Mouse (Mus musculus) neural tube, embryonic 12.5 days (tissue): Measurements from ENCODE around the gene Scube2. TPM values are rescaled to one million over a fixed set of nuclear protein-coding genes. Genes with fewer than 3 reads are reported as not detected.

Experiments used
- ATAC-seq: fragments of 200-750 bp; cut with Nextera tagmentation; 2 replicates; pipeline ENCODE4 v1.8.0; 2017; ENCODE audit warnings: low read depth, mild to moderate bottlenecking, moderate TSS enrichment, moderate library complexity; ENCODE audit not compliant: low FRiP score
- H3K27ac ChIP-seq: fragments of 300-500 bp; sonication (generic); 2 replicates; pipeline ENCODE4 v1.5.1; 2016
- H3K27me3 ChIP-seq: fragments of 300-500 bp; sonication (generic); replicated peaks from 2 replicates; pipeline ENCODE4 v1.6.1; 2016; ENCODE audit warnings: mild to moderate bottlenecking
- H3K36me3 ChIP-seq: fragments of 300-500 bp; sonication (generic); 2 replicates; pipeline ENCODE4 v1.6.1; 2016; ENCODE audit warnings: mild to moderate bottlenecking
- H3K4me1 ChIP-seq: fragments of 300-500 bp; sonication (generic); 2 replicates; pipeline ENCODE4 v1.6.1; 2016
- H3K4me2 ChIP-seq: fragments of 300-500 bp; sonication (generic); replicated peaks from 2 replicates; pipeline ENCODE4 v1.6.1; 2016; ENCODE audit warnings: mild to moderate bottlenecking
- H3K4me3 ChIP-seq: fragments of 300-500 bp; sonication (generic); 2 replicates; pipeline ENCODE4 v1.5.1; 2016
- H3K9ac ChIP-seq: fragments of 300-500 bp; sonication (generic); 2 replicates; pipeline ENCODE4 v1.6.1; 2016; ENCODE audit warnings: mild to moderate bottlenecking
- H3K9me3 ChIP-seq: fragments of 300-500 bp; sonication (generic); 2 replicates; pipeline ENCODE4 v1.6.1; 2016; ENCODE audit warnings: mild to moderate bottlenecking
- WGBS: fragments of 180-500 bp; shearing (Covaris S2); methylation state at CpG from one replicate; pipeline ENCODE4 v1.1.7; 2016; 5-methylcytosine and 5-hydroxymethylcytosine counted together
- polyA plus RNA-seq: library from polyadenylated mRNA; unstranded; fragments of >200 nt; fragmentation: Nextera tagmentation; extraction: Ambion mirVana; gene quantifications from 2 replicates; pipeline ENCODE4 v1.2.1, GENCODE M21; 2016

Gene Scube2
- polyA plus RNA-seq, 1 experiment from 2014 or later = 13.1 TPM

DNA sequence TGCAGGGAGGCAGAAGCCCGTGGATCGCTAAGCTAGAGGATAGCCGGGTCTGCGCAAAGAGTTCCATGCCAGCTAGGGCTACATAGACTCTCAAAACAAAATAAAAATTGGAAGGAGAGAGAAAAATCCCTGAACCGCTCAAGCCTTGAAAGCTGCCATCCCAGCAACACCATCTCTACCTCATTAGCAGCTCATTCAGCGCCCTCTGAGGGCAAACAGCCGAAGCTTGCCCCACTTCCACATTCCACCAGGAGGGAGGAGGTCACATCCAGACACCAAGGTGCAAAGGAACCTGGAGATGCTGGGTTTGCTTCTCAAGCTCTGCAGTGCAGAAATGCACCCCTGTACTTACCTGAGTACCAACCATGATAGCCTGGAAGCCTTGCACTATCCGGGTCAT lies 10.6 kb upstream of the Scube2 start:
- ATAC-seq = no peak
- H3K9me3 ChIP-seq = no peaks in the 10 kb centered on the region
- WGBS = 77% methylated on average over 8 of the region's 8 CpGs
- H3K27me3 ChIP-seq = no peaks in the 10 kb centered on the region
- H3K4me2 ChIP-seq = no peak overlapping the region
- H3K4me3 ChIP-seq = no peak overlapping the region
- no peaks in the 10 kb centered on the region for H3K4me1 ChIP-seq
- H3K27ac ChIP-seq = no peak overlapping the region
- H3K36me3 ChIP-seq = no peaks in the 10 kb centered on the region
- no peak overlapping the region for H3K9ac ChIP-seq

DNA sequence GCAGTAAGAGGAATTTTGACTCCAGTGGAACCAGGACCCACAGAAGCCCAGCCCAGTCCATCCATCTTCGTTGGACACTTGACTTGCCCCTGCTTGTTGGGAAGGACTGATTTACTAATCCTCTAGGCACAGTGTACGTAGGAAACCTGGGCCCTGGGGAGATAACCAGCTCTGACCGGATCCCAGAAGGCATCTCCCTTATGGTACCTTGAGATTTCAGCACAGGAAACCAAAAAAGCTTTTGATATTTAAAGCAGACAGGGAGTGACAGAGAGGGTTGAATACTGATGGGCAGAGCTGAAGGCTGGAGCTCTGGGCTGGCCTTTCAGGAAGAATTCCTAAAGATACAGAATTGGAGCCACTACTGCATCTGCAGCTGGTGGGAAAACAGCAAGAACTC lies 10.1 kb upstream of the Scube2 start:
- ATAC-seq = no peak
- no peak overlapping the region for H3K27ac ChIP-seq

DNA sequence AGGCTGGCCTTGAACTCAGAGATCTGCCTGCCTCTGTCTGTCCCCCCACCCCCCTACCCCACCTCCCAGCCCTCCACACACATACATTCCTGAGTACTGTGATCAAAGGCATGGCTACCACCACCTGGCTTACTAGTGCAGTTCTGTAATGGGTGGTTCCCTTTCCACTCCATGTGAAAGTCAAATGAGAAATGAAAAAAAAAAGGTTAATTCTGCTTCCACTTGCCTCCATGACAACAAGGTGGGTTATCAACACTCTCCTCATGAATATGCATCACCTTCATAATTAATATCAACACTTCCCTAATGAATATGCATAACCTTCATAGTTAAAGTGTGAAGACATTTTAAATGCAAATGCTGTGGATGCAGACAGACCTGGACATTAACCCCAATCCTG lies 9.6 kb upstream of the Scube2 start:
- no peak overlapping the region for H3K4me3 ChIP-seq

More for the DNA sequence above, 10.1 kb upstream of the Scube2 start:
- H3K4me2 ChIP-seq = no peak overlapping the region
- no peak overlapping the region for H3K9ac ChIP-seq
- H3K9me3 ChIP-seq = no peaks in the 10 kb centered on the region
- H3K36me3 ChIP-seq = no peaks in the 10 kb centered on the region
- H3K4me3 ChIP-seq = no peak overlapping the region
- 64% methylated on average over 3 of the region's 3 CpGs for WGBS
- no peaks in the 10 kb centered on the region for H3K27me3 ChIP-seq
- no peaks in the 10 kb centered on the region for H3K4me1 ChIP-seq

DNA sequence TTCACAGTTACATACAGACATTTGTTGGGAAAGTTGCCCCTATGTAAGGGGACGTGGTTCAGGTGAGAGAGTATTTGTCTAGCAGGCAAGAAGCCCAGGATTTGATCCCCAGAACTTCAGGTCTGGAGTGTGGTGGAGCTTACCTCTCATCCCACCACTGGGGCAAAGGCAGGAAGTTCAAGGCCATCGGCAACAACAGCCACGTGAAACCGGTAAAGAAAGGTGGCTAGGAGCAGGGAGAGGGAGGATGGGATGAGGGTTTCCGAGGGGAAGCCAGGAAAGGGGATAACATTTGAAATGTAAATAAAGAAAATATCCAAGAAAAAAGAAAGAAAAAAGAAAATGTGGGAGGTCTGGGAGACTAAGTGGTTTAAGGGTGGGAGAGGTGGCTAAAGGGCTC lies 7.7 kb upstream of the Scube2 start:
- H3K36me3 ChIP-seq = no peaks in the 10 kb centered on the region
- no peak overlapping the region for H3K9ac ChIP-seq
- H3K4me1 ChIP-seq = no peaks in the 10 kb centered on the region
- no peaks in the 10 kb centered on the region for H3K27me3 ChIP-seq
- no peak overlapping the region for H3K4me2 ChIP-seq
- no peak for ATAC-seq
- 59% methylated on average over 5 of the region's 5 CpGs for WGBS
- no peak overlapping the region for H3K27ac ChIP-seq
- H3K9me3 ChIP-seq = no peaks in the 10 kb centered on the region
- H3K4me3 ChIP-seq = no peak overlapping the region

More for the DNA sequence above, 9.6 kb upstream of the Scube2 start:
- no peaks in the 10 kb centered on the region for H3K27me3 ChIP-seq
- H3K27ac ChIP-seq = no peak overlapping the region
- no peak overlapping the region for H3K9ac ChIP-seq
- no peak overlapping the region for H3K4me2 ChIP-seq
- no peaks in the 10 kb centered on the region for H3K36me3 ChIP-seq
- no peak for ATAC-seq
- no peaks in the 10 kb centered on the region for H3K9me3 ChIP-seq
- no peaks in the 10 kb centered on the region for H3K4me1 ChIP-seq

DNA sequence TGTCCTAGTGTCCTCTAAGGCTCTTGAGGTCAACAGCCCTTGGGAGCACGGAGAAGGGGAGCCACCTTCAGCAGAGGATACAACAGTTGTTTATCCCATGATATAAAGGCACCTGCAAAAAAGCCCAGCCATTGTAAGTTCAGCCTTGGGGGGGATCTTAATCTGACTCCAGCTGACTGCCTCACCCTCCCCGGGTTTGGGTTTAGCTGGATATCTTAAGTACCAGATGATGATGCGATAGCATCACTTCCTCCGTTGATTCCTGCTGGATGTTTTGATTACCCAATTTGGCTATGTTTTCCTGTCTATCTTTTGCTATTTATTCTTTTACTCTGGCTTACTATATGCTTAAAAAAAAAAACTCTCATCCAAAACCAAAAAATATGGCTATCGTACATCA lies 5.8 kb upstream of the Scube2 start:
- 84% methylated on average over 5 of the region's 5 CpGs for WGBS
- H3K4me1 ChIP-seq = peaks cover 13% of the 10 kb centered on the region
- no peak overlapping the region for H3K4me2 ChIP-seq
- ATAC-seq = no peak
- no peaks in the 10 kb centered on the region for H3K36me3 ChIP-seq
- no peak overlapping the region for H3K27ac ChIP-seq
- H3K9me3 ChIP-seq = no peaks in the 10 kb centered on the region
- H3K27me3 ChIP-seq = no peaks in the 10 kb centered on the region
- no peak overlapping the region for H3K4me3 ChIP-seq
- H3K9ac ChIP-seq = no peak overlapping the region

DNA sequence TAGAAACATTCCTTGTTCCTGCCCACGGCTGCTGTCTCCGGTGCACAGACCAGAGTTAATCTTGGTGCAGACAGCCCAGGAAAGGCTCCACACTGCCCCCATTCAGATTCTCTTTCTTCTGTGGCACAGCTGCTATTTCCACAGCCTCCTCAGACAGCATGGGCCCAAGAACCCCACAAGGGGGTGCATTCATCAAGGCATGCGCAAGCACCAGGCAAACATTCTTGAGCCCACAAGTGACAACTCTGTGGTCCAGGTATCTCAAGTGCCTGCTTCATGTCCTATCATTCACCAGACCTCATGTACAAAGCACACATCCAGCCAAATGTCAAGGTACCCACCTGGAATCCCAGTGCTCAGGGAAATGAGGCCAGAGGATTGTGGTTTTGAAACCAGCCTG lies 3.0 kb upstream of the Scube2 start:
- 15% methylated on average over 3 of the region's 3 CpGs for WGBS
- no peak overlapping the region for H3K4me2 ChIP-seq
- H3K9ac ChIP-seq = no peak overlapping the region
- H3K4me3 ChIP-seq = no peak overlapping the region
- no peaks in the 10 kb centered on the region for H3K36me3 ChIP-seq
- no peak for ATAC-seq
- peaks cover 7% of the 10 kb centered on the region; the same call in 1 of the 2 replicates for H3K27me3 ChIP-seq
- no peaks in the 10 kb centered on the region for H3K9me3 ChIP-seq
- H3K4me1 ChIP-seq = peaks cover 37% of the 10 kb centered on the region
- no peak overlapping the region for H3K27ac ChIP-seq

DNA sequence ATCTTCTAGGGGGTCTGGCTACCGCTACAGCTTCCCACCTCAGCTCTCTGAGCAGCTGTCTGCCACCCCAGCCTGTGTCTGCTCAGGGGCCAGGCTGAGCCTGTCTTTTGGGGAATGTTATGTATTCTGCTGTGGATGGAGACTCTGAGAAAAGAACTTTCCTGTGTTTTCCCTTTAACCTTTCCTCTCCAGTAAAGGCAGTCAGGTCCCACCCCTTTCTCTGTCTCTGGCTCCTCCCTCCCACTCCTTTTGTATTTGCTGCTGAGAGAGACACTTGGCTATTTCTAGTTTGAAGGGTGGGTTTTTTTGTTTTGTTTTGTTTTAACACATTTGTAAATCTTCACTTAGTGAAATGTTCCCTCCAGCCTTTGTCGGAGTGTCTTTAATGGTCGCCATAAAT lies 1.2 kb upstream of the Scube2 start:
- peak; percentile 60 for ATAC-seq
- Histone ChIP-seq H3K27me3 (peaks cover 7% of the 10 kb centered on the region; the same call in 1 of the 2 replicates), H3K9ac (no peak overlapping the region), H3K4me1 (peaks cover 41% of the 10 kb centered on the region), H3K4me3 (no peak overlapping the region), H3K4me2 (peak overlapping the region; percentile 97), H3K9me3 (no peaks in the 10 kb centered on the region), H3K36me3 (no peaks in the 10 kb centered on the region), H3K27ac (no peak overlapping the region)
- 23% methylated on average over 3 of the region's 3 CpGs for WGBS

DNA sequence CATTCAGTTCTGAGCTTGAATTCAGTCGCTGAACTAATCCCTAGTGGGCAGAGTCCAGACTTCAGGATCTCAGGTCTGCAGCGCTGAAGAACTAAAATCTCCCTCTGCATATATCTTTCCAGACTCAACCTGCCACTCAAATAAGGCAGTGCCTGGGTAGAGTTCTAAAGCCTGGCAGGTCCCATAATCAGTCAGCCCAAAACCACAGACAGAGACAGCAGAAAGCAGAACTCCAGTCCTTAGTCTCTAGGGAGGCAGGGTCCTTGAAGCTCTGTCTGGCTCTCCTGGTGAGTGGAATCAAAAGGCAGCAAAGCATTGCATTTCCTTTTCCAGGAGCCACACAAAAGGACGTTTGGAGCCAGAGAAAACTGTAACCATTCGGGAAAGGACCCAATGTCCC lies 1.9 kb downstream of the Scube2 start:
- peak overlapping the region; percentile 97 for H3K4me2 ChIP-seq
- H3K9ac ChIP-seq = no peak overlapping the region
- ATAC-seq = no peak
- H3K36me3 ChIP-seq = no peaks in the 10 kb centered on the region
- peaks cover 41% of the 10 kb centered on the region for H3K4me1 ChIP-seq
- H3K27ac ChIP-seq = no peak overlapping the region
- no peaks in the 10 kb centered on the region for H3K9me3 ChIP-seq
- H3K4me3 ChIP-seq = 0 out of 2 replicates have a peak overlapping the region, but pooled peaks have one; percentile 0
- H3K27me3 ChIP-seq = peaks cover 7% of the 10 kb centered on the region; the same call in 1 of the 2 replicates
- 12% methylated on average over 4 of the region's 4 CpGs for WGBS

DNA sequence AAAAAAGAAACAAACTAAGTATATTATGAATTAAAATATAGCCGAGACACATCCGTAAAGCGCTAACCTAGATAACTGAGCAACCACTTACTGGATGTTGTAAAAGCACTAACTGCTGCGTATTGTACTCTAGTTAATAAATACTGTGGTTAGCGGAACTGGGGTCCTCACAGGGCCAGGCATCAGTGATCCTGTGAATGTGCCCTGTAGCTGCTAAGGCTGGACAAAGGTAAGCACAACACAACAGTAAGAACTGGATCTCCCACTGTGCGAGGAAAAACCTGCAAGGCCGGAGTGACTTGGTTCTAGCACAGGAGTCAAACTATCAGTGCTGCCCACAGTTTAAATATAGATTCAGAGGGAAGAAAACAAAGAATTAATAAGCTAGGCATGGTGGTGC lies 5.3 kb downstream of the Scube2 start:
- H3K4me2 ChIP-seq = no peak overlapping the region
- no peaks in the 10 kb centered on the region for H3K9me3 ChIP-seq
- 79% methylated on average over 7 of the region's 7 CpGs for WGBS
- no peak overlapping the region for H3K9ac ChIP-seq
- no peaks in the 10 kb centered on the region for H3K36me3 ChIP-seq
- H3K4me3 ChIP-seq = no peak overlapping the region
- H3K27me3 ChIP-seq = peaks cover 7% of the 10 kb centered on the region; the same call in 1 of the 2 replicates
- H3K4me1 ChIP-seq = peaks cover 18% of the 10 kb centered on the region; the same call in 1 of the 2 replicates
- no peak overlapping the region for H3K27ac ChIP-seq
- no peak for ATAC-seq

DNA sequence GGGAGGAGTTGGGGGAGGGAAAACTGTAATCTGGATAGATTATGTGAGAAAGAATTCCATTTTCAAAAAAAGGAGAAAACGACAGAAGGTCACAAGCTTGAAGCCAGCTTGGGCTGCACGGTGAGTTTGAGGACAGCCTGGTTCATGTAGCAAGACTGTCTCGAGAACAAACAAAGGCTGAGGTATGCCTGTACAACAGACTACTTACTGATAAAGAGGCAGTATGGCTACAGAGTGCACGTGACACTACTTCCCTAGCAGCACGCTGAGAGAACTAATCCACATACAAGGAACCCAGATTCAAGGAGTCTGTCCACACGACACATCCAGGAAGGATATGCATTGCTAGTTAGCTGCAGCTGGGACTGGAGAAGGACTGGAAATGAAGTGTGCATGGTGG lies 6.1 kb downstream of the Scube2 start:
- H3K9ac ChIP-seq = no peak overlapping the region
- H3K9me3 ChIP-seq = no peaks in the 10 kb centered on the region
- peaks cover 12% of the 10 kb centered on the region; the same call in 1 of the 2 replicates for H3K4me1 ChIP-seq
- H3K27ac ChIP-seq = no peak overlapping the region
- H3K36me3 ChIP-seq = no peaks in the 10 kb centered on the region
- H3K27me3 ChIP-seq = peaks cover 5% of the 10 kb centered on the region; the same call in 1 of the 2 replicates
- H3K4me2 ChIP-seq = no peak overlapping the region
- 71% methylated on average over 6 of the region's 6 CpGs for WGBS
- no peak for ATAC-seq
- H3K4me3 ChIP-seq = no peak overlapping the region

DNA sequence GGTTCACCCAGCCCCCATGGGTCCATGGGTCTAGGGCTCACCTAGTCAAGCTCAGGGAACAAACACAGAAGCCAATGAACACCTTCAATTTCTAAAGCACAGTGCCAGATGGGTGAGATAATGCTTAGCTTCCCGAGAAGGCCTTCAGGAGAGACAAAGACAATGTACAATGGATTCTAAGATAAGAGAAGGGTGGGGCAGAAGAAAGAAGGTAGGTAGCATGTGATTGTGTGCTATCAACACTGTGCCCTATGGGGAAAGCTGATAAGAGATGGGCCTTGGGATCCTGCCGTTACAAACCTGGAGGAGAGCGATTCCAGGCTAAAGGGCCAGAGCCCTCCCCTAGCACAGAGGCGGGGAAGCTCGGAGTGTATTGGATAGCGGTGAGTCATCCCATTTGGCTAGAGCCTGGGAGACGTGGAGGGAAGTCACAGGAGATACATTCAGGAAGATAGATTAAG lies 12.7 kb downstream of the Scube2 start:
- no peak overlapping the region for H3K9ac ChIP-seq
- no peak overlapping the region for H3K4me2 ChIP-seq
- no peak overlapping the region for H3K27ac ChIP-seq
- WGBS = 62% methylated on average over 7 of the region's 7 CpGs
- no peaks in the 10 kb centered on the region for H3K27me3 ChIP-seq
- H3K9me3 ChIP-seq = no peaks in the 10 kb centered on the region
- peaks cover 18% of the 10 kb centered on the region for H3K4me1 ChIP-seq
- H3K4me3 ChIP-seq = no peak overlapping the region
- no peaks in the 10 kb centered on the region for H3K36me3 ChIP-seq
- ATAC-seq = no peak

DNA sequence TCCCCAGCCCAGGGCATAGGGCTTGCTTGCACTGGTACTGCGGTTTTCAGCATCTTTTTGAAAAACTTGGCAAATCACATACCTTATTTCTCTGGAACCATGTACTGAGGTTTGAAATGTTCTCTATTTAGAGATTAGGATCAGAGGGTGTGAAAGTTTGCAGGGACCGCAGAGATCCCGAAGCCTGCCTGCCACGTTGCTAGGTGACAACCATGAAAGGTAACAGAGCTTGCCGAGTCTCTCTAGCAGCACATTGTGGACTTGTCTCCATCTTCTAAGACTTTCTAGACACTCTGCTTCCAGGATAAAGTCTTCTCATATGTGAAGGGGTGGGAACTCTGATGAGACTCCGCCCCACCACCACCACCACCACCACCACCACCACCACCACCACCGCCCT lies 13.5 kb downstream of the Scube2 start:
- no peak overlapping the region for H3K4me3 ChIP-seq
- no peak overlapping the region for H3K9ac ChIP-seq
- ATAC-seq = no peak
- no peaks in the 10 kb centered on the region for H3K27me3 ChIP-seq
- no peak overlapping the region for H3K27ac ChIP-seq
- no peak overlapping the region for H3K4me2 ChIP-seq
- H3K36me3 ChIP-seq = peaks cover 1% of the 10 kb centered on the region; the same call in 1 of the 2 replicates
- peaks cover 18% of the 10 kb centered on the region for H3K4me1 ChIP-seq
- WGBS = 83% methylated on average over 7 of the region's 7 CpGs
- H3K9me3 ChIP-seq = no peaks in the 10 kb centered on the region

DNA sequence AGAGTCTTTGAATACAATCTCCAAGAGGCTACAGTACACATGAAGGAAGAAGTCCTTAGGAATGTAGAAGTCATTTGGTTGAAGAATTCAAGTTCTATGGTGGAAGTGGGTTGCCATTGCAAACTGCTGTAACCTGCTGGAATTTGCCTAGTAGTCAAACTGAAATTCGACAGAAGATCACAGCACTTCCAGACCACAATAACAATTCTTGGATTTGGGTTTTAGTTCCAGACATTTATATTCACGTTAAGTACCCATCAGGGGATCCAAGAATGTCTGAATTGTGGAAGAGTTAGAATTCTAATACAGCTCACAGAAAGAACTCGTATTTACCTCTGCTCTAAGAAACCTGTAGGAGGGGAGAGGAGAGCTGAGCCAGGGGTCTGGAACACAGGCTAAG lies 14.9 kb downstream of the Scube2 start:
- WGBS = 35% methylated on average over 3 of the region's 3 CpGs
- H3K9me3 ChIP-seq = no peaks in the 10 kb centered on the region
- peaks cover 18% of the 10 kb centered on the region for H3K4me1 ChIP-seq
- no peaks in the 10 kb centered on the region for H3K27me3 ChIP-seq
- H3K4me3 ChIP-seq = no peak overlapping the region
- no peak for ATAC-seq
- H3K27ac ChIP-seq = no peak overlapping the region
- H3K9ac ChIP-seq = no peak overlapping the region
- no peak overlapping the region; the same call in 1 of the 2 replicates for H3K4me2 ChIP-seq
- H3K36me3 ChIP-seq = peaks cover 8% of the 10 kb centered on the region; the same call in 1 of the 2 replicates
